Mouse (Mus musculus): ENCODE measurements around the gene Ypel2. TPM values are rescaled to one million over a fixed set of nuclear protein-coding genes. Genes with fewer than 3 reads are reported as not detected.

Ypel2 gene
- polyA plus RNA-seq, 1 experiment from 2014 or later: 23.1 TPM

Other genes with a start within 250 kb of the Ypel2 start
- gene Cltc, start 236.1 kb downstream of the Ypel2 start, polyA plus RNA-seq (2015; fragmentation: Nextera tagmentation; extraction: Ambion mirVana): 103 and 118 TPM in 2 replicates
- gene Dhx40, start 186.0 kb downstream of the Ypel2 start, polyA plus RNA-seq (2015; fragmentation: Nextera tagmentation; extraction: Ambion mirVana): 13.7 and 15.5 TPM in 2 replicates
- 25.8 and 26.8 TPM in 2 replicates for gene Gdpd1, start 80.4 kb upstream of the Ypel2 start, polyA plus RNA-seq (2015; fragmentation: Nextera tagmentation; extraction: Ambion mirVana)
- 11.0 and 13.4 TPM in 2 replicates for gene Smg8, start 93.1 kb upstream of the Ypel2 start, polyA plus RNA-seq (2015; fragmentation: Nextera tagmentation; extraction: Ambion mirVana)
- 5.0 and 6.8 TPM in 2 replicates for gene Prr11, start 115.0 kb upstream of the Ypel2 start, polyA plus RNA-seq (2015; fragmentation: Nextera tagmentation; extraction: Ambion mirVana)
- 46.9 and 50.2 TPM in 2 replicates for gene Ska2, start 115.5 kb upstream of the Ypel2 start, polyA plus RNA-seq (2015; fragmentation: Nextera tagmentation; extraction: Ambion mirVana)
- 16.4 and 19.8 TPM in 2 replicates for gene Trim37, start 133.4 kb upstream of the Ypel2 start, polyA plus RNA-seq (2015; fragmentation: Nextera tagmentation; extraction: Ambion mirVana)

All from heart, embryonic 15.5 days (tissue).